In genomic region chr19:4220416-4220815, GRCm38 (mm10) we compare ENCODE assay signal across 16 mouse cellular contexts. TPM values are rescaled to one million over a fixed set of nuclear protein-coding genes. Genes with fewer than 3 reads are reported as not detected.
DNase-seq lines count a peak whose midpoint lies in the region; ATAC-seq lines count a peak whose summit lies in the region.
"Had no signal": no experiment of that assay in that cellular context is flagged by ENCODE, and none has a peak within 500 bp of the region (broad histone marks: within the 10 kb centered on the region; RNA-seq: fewer than 3 reads in every experiment).

No protein-coding gene starts in this region.

- intact Hi-C loops in left cerebral cortex, postnatal 36 days (cut with DNase I), result loop anchor here (10.0 kb wide), 1 partner anchor 206 kb away; the partner anchor contains the start of gene Ndufv1

- 0 out of 2 replicates have a peak, but pooled peaks have one; percentile 21 for ATAC-seq in heart, embryonic 15.5 days (replicated peaks; ENCODE audit: insufficient number of reproducible peaks, insufficient read depth, low FRiP score, low read depth)
- peak; percentile 51; the same call in 1 of the 2 replicates for ATAC-seq in midbrain, embryonic 13.5 days
- ATAC-seq in intestine, embryonic 15.5 days, result peak; percentile 40
- ATAC-seq: activated CD4-positive, CD25-positive, alpha-beta regulatory T cell, adult 4 months had no signal

- no peak for DNase-seq in heart, adult 18-20 months
- no peak for DNase-seq in midbrain, embryonic 10.5 days (ENCODE audit: low spot score)
- peak; percentile 54 for DNase-seq in lung, postnatal 25 days (ENCODE audit: low spot score)
- no peak for DNase-seq in left cerebral cortex, adult 18-20 months (ENCODE audit: low spot score in 2 of 2)
- DNase-seq in left cerebral cortex, postnatal 36 days (ENCODE audit: low spot score in 2 of 2), result no peak
- DNase-seq: gastrocnemius, postnatal 25 days; layer of hippocampus, adult 9-11 months; right cerebral cortex, postnatal 14 days had no signal

- H3K36me3 ChIP-seq in heart, embryonic 15.5 days, result no peaks in the 10 kb centered on the region
- H3K36me3 ChIP-seq in midbrain, embryonic 13.5 days, result no peaks in the 10 kb centered on the region
- no peaks in the 10 kb centered on the region for H3K36me3 ChIP-seq in midbrain, embryonic 10.5 days
- peaks cover 9% of the 10 kb centered on the region; the same call in 1 of the 2 replicates for H3K36me3 ChIP-seq in intestine, embryonic 15.5 days

- WGBS in heart, embryonic 15.5 days, result 40% methylated on average over 4 of the region's 4 CpGs
- WGBS in midbrain, embryonic 13.5 days, result 43% methylated on average over 4 of the region's 4 CpGs
- 71% methylated on average over 4 of the region's 4 CpGs for WGBS in midbrain, embryonic 10.5 days
- 32% methylated on average over 4 of the region's 4 CpGs for WGBS in intestine, embryonic 15.5 days

- H3K27me3 ChIP-seq in heart, embryonic 15.5 days, result peaks cover 43% of the 10 kb centered on the region
- H3K27me3 ChIP-seq in midbrain, embryonic 13.5 days, result peaks cover 46% of the 10 kb centered on the region
- H3K27me3 ChIP-seq in midbrain, embryonic 10.5 days (ENCODE audit: low read depth, poor library complexity, severe bottlenecking), result peaks cover 62% of the 10 kb centered on the region
- H3K27me3 ChIP-seq in intestine, embryonic 15.5 days (replicated peaks), result no peaks in the 10 kb centered on the region

- H3K9ac ChIP-seq in heart, embryonic 15.5 days, result no peak overlapping the region
- H3K9ac ChIP-seq in midbrain, embryonic 13.5 days (replicated peaks), result peak overlapping the region; percentile 44; the same call in 1 of the 2 replicates
- 0 out of 2 replicates have a peak overlapping the region, but pooled peaks have one; percentile 14 for H3K9ac ChIP-seq in intestine, embryonic 15.5 days

- H3K4me1 ChIP-seq in heart, embryonic 15.5 days (replicated peaks), result peaks cover 45% of the 10 kb centered on the region
- peaks cover 13% of the 10 kb centered on the region for H3K4me1 ChIP-seq in midbrain, embryonic 13.5 days (replicated peaks)
- H3K4me1 ChIP-seq in midbrain, embryonic 10.5 days, result peaks cover 39% of the 10 kb centered on the region
- peaks cover 76% of the 10 kb centered on the region for H3K4me1 ChIP-seq in intestine, embryonic 15.5 days (replicated peaks)

- no peak overlapping the region for H3K4me3 ChIP-seq in heart, embryonic 15.5 days
- no peak overlapping the region for H3K4me3 ChIP-seq in midbrain, embryonic 13.5 days (replicated peaks)
- no peak overlapping the region for H3K4me3 ChIP-seq in midbrain, embryonic 10.5 days
- H3K4me3 ChIP-seq in intestine, embryonic 15.5 days (replicated peaks), result no peak overlapping the region; the same call in 1 of the 2 replicates

- no peaks in the 10 kb centered on the region for H3K9me3 ChIP-seq in heart, embryonic 15.5 days (replicated peaks)
- H3K9me3 ChIP-seq in midbrain, embryonic 13.5 days, result no peaks in the 10 kb centered on the region
- no peaks in the 10 kb centered on the region for H3K9me3 ChIP-seq in midbrain, embryonic 10.5 days (replicated peaks)
- no peaks in the 10 kb centered on the region for H3K9me3 ChIP-seq in intestine, embryonic 15.5 days

- H3K27ac ChIP-seq in heart, embryonic 15.5 days, result 0 out of 2 replicates have a peak overlapping the region, but pooled peaks have one; percentile 63
- H3K27ac ChIP-seq in midbrain, embryonic 13.5 days, result no peak overlapping the region
- H3K27ac ChIP-seq in midbrain, embryonic 10.5 days (replicated peaks), result no peak overlapping the region
- H3K27ac ChIP-seq in intestine, embryonic 15.5 days, result peak overlapping the region; percentile 79

- no peak overlapping the region for H3K4me2 ChIP-seq in heart, embryonic 15.5 days
- H3K4me2 ChIP-seq in midbrain, embryonic 13.5 days (replicated peaks), result no peak overlapping the region
- peak overlapping the region; percentile 48 for H3K4me2 ChIP-seq in intestine, embryonic 15.5 days (replicated peaks)

RNA-seq across cellular contexts. Expression of gene AC109138.7, which starts 6.3 kb away (rescaled TPM):
- polyA plus RNA-seq in heart, embryonic 15.5 days (2015; fragmentation: Nextera tagmentation; extraction: Ambion mirVana), result not detected in 2 replicates
- total RNA-seq in heart, adult 18-20 months (2021), result not detected
- polyA plus RNA-seq in midbrain, embryonic 13.5 days (2015; fragmentation: Nextera tagmentation; extraction: Ambion mirVana), result not detected in 2 replicates
- not detected in 2 replicates for polyA plus RNA-seq in midbrain, embryonic 10.5 days (2016; fragmentation: Nextera tagmentation; extraction: Ambion mirVana)
- polyA plus RNA-seq in intestine, embryonic 15.5 days (2015; fragmentation: Nextera tagmentation; extraction: Ambion mirVana), result not detected in 2 replicates
- total RNA-seq in left cerebral cortex, adult 18-20 months (2021), result not detected
- not detected for total RNA-seq in left cerebral cortex, postnatal 36 days (2021)
- total RNA-seq: CH12.LX; gastrocnemius, postnatal 25 days; megakaryocyte progenitor cell, adult 5-6 weeks had no signal
- polyA plus RNA-seq: activated CD4-positive, CD25-positive, alpha-beta regulatory T cell, adult 4 months; neural tube, embryonic 11.5 days; urinary bladder, adult 2 months had no signal

RNA-seq across cellular contexts. Expression of gene Clcf1, which starts 6.4 kb away (rescaled TPM):
- 0.96 and 1.9 TPM in 2 replicates for polyA plus RNA-seq in heart, embryonic 15.5 days (2015; fragmentation: Nextera tagmentation; extraction: Ambion mirVana)
- 1 to 10 TPM; 1.2 to 2.3 TPM for total RNA-seq in heart, adult 18-20 months (2021)
- polyA plus RNA-seq in midbrain, embryonic 13.5 days (2015; fragmentation: Nextera tagmentation; extraction: Ambion mirVana), result 0.64 and 0.70 TPM in 2 replicates
- 0.65 and 0.74 TPM in 2 replicates for polyA plus RNA-seq in midbrain, embryonic 10.5 days (2016; fragmentation: Nextera tagmentation; extraction: Ambion mirVana)
- 5.7 and 5.9 TPM in 2 replicates for polyA plus RNA-seq in intestine, embryonic 15.5 days (2015; fragmentation: Nextera tagmentation; extraction: Ambion mirVana)
- total RNA-seq in left cerebral cortex, adult 18-20 months (2021), result 1 to 10 TPM; 1.5 to 1.9 TPM
- 1 to 10 TPM in 1 of 2 experiments, under 1 TPM in 1; 0.84 to 1.2 TPM for total RNA-seq in left cerebral cortex, postnatal 36 days (2021)

RNA-seq across cellular contexts. Expression of gene Pold4, which starts 11.3 kb away (rescaled TPM):
- 17.1 and 24.1 TPM in 2 replicates for polyA plus RNA-seq in heart, embryonic 15.5 days (2015; fragmentation: Nextera tagmentation; extraction: Ambion mirVana)
- total RNA-seq in heart, adult 18-20 months (2021), result 10 to 100 TPM in 1 of 2 experiments, 1 to 10 TPM in 1; 9.1 to 19.9 TPM
- 14.5 and 15.3 TPM in 2 replicates for polyA plus RNA-seq in midbrain, embryonic 13.5 days (2015; fragmentation: Nextera tagmentation; extraction: Ambion mirVana)
- polyA plus RNA-seq in midbrain, embryonic 10.5 days (2016; fragmentation: Nextera tagmentation; extraction: Ambion mirVana), result 12.2 and 15.6 TPM in 2 replicates
- polyA plus RNA-seq in intestine, embryonic 15.5 days (2015; fragmentation: Nextera tagmentation; extraction: Ambion mirVana), result 35.0 and 40.8 TPM in 2 replicates
- 10 to 100 TPM; 13.4 to 18.2 TPM for total RNA-seq in left cerebral cortex, adult 18-20 months (2021)
- total RNA-seq in left cerebral cortex, postnatal 36 days (2021), result 10 to 100 TPM; 15.9 to 17.8 TPM

RNA-seq across cellular contexts. Expression of gene Rad9a, which starts 19.0 kb away (rescaled TPM):
- 17.3 and 24.1 TPM in 2 replicates for polyA plus RNA-seq in heart, embryonic 15.5 days (2015; fragmentation: Nextera tagmentation; extraction: Ambion mirVana)
- total RNA-seq in heart, adult 18-20 months (2021), result 1 to 10 TPM; 4.5 to 4.8 TPM
- polyA plus RNA-seq in midbrain, embryonic 13.5 days (2015; fragmentation: Nextera tagmentation; extraction: Ambion mirVana), result 24.9 and 26.3 TPM in 2 replicates
- 58.9 and 60.3 TPM in 2 replicates for polyA plus RNA-seq in midbrain, embryonic 10.5 days (2016; fragmentation: Nextera tagmentation; extraction: Ambion mirVana)
- polyA plus RNA-seq in intestine, embryonic 15.5 days (2015; fragmentation: Nextera tagmentation; extraction: Ambion mirVana), result 29.3 and 30.5 TPM in 2 replicates
- total RNA-seq in left cerebral cortex, adult 18-20 months (2021), result 10 to 100 TPM in 1 of 2 experiments, 1 to 10 TPM in 1; 7.2 to 10.1 TPM
- 10 to 100 TPM in 1 of 2 experiments, 1 to 10 TPM in 1; 6.1 to 10.8 TPM for total RNA-seq in left cerebral cortex, postnatal 36 days (2021)

RNA-seq across cellular contexts. Expression of gene Ppp1ca, which starts 28.6 kb away (rescaled TPM):
- polyA plus RNA-seq in heart, embryonic 15.5 days (2015; fragmentation: Nextera tagmentation; extraction: Ambion mirVana), result 666 and 734 TPM in 2 replicates
- total RNA-seq in heart, adult 18-20 months (2021), result 100 to 1,000 TPM; 293 to 299 TPM
- 636 and 651 TPM in 2 replicates for polyA plus RNA-seq in midbrain, embryonic 13.5 days (2015; fragmentation: Nextera tagmentation; extraction: Ambion mirVana)
- polyA plus RNA-seq in midbrain, embryonic 10.5 days (2016; fragmentation: Nextera tagmentation; extraction: Ambion mirVana), result 1,003 and 1,059 TPM in 2 replicates
- 757 and 779 TPM in 2 replicates for polyA plus RNA-seq in intestine, embryonic 15.5 days (2015; fragmentation: Nextera tagmentation; extraction: Ambion mirVana)
- 100 to 1,000 TPM; 303 to 333 TPM for total RNA-seq in left cerebral cortex, adult 18-20 months (2021)
- 100 to 1,000 TPM; 292 to 320 TPM for total RNA-seq in left cerebral cortex, postnatal 36 days (2021)

Comparison
In these comparisons a context has a peak if more than half of its experiments do, and no peak if none do; other contexts are left out.
1. H3K27ac ChIP-seq: peak in heart, embryonic 15.5 days (single experiment) and intestine, embryonic 15.5 days (single experiment); none in midbrain, embryonic 13.5 days (single experiment) and midbrain, embryonic 10.5 days (single experiment).
2. Peak in every context shown above with its lines, with median percentiles within 50 percentile points of each other: ATAC-seq.